ENCODE assay signal across 16 mouse cellular contexts in genomic region chr8:103391359-103391758, GRCm38 (mm10).
"Had no signal": no experiment of that assay in that cellular context is flagged by ENCODE, and none has a peak within 500 bp of the region (broad histone marks: within the 10 kb centered on the region; RNA-seq: fewer than 3 reads in every experiment).

No protein-coding gene starts in this region.

- H3K27me3 ChIP-seq: limb, embryonic 12.5 days; limb, embryonic 15.5 days had no signal

- H3K4me3 ChIP-seq: limb, embryonic 12.5 days; limb, embryonic 15.5 days; midbrain, embryonic 10.5 days had no signal

- DNase-seq: kidney, adult 9 months; kidney, postnatal 14 days; kidney, postnatal 4 days; left cerebral cortex, postnatal 4 days; liver, postnatal 0 days; lung, embryonic 14.5 days; thymus, adult 18-20 months; thymus, postnatal 14 days; thymus, postnatal 4 days had no signal

- H3K9ac ChIP-seq: limb, embryonic 12.5 days; limb, embryonic 15.5 days; liver, embryonic 14.5 days; liver, postnatal 0 days; lung, embryonic 14.5 days had no signal

- ATAC-seq: liver, postnatal 0 days; lung, postnatal 0 days had no signal

- H3K27ac ChIP-seq: limb, embryonic 12.5 days; limb, embryonic 15.5 days; liver, embryonic 14.5 days; macrophage; midbrain, embryonic 10.5 days had no signal

- H3K9me3 ChIP-seq: limb, embryonic 12.5 days; limb, embryonic 15.5 days; midbrain, embryonic 10.5 days had no signal

- H3K4me2 ChIP-seq: limb, embryonic 12.5 days; limb, embryonic 15.5 days; liver, embryonic 11.5 days; lung, embryonic 14.5 days had no signal

- H3K4me1 ChIP-seq: limb, embryonic 12.5 days; limb, embryonic 15.5 days had no signal

- H3K36me3 ChIP-seq: limb, embryonic 12.5 days; limb, embryonic 15.5 days; midbrain, embryonic 10.5 days had no signal
